Mouse (Mus musculus) lung, postnatal 0 days (tissue): ENCODE measurements at regions not wholly inside any gene's neighbourhood (a gene's known extent, or its start where the extent isn't known, plus 50 kb on each side); places are given as distances from the start of the nearest gene placed in this dataset.

ENCODE experiments used
- CTCF ChIP-seq: IDR thresholded peaks from 2 replicates; pipeline ENCODE4 v1.5.1; 2016; ENCODE audit warnings: antibody characterized with exemption, mild to moderate bottlenecking
- EP300 ChIP-seq: IDR thresholded peaks from 2 replicates; pipeline ENCODE4 v1.6.1; 2016; ENCODE audit warnings: antibody characterized with exemption, mild to moderate bottlenecking, control low read depth

GRCm38 (mm10) chr7:66504519-66504918 is 77.2 kb upstream of the Aldh1a3 start:
- no peak for TF ChIP-seq CTCF
- TF ChIP-seq EP300, result no peak
